Mouse (Mus musculus) liver, embryonic 14.5 days (tissue): ENCODE results near the gene Slc1a6.

Experiments
- CTCF ChIP-seq: IDR thresholded peaks from 2 replicates; pipeline ENCODE4 v1.5.1; 2016; ENCODE audit warnings: antibody characterized with exemption, low read depth, control low read depth
- EP300 ChIP-seq: IDR thresholded peaks from 2 replicates; pipeline ENCODE4 v1.6.1; 2016; ENCODE audit warnings: antibody characterized with exemption, low read depth

- no peak for TF ChIP-seq CTCF
- no peak for TF ChIP-seq EP300
Observed at GRCm38 (mm10) chr10:78748946-78749345, 31.4 kb upstream of the Slc1a6 start.
